Mouse (Mus musculus): Measurements from ENCODE around the gene Phf19. TPM values are rescaled to one million over a fixed set of nuclear protein-coding genes. Genes with fewer than 3 reads are reported as not detected.

Gene Phf19
- total RNA-seq, 4 experiments from 2014 or later = 0.29 to 1.1 (median 0.46) TPM

- DNase-seq (ENCODE audit: low spot score in 2 of 2) = no peak
Observed at GRCm38 (mm10) chr2:34940246-34940645, 26.4 kb upstream of the Phf19 start.

GRCm38 (mm10) chr2:34938269-34939208, 24.7 kb upstream of the Phf19 start:
- peak; percentile 10 to 34 for DNase-seq (ENCODE audit: low spot score in 2 of 2)

GRCm38 (mm10) chr2:34937460-34937859, 23.6 kb upstream of the Phf19 start:
- no peak for DNase-seq (ENCODE audit: low spot score in 2 of 2)

GRCm38 (mm10) chr2:34927320-34927719, 13.5 kb upstream of the Phf19 start:
- DNase-seq (ENCODE audit: low spot score in 2 of 2) = no peak

GRCm38 (mm10) chr2:34922729-34923128, 8.9 kb upstream of the Phf19 start:
- DNase-seq (ENCODE audit: low spot score in 2 of 2) = no peak

- DNase-seq (ENCODE audit: low spot score in 2 of 2) = no peak
Observed at GRCm38 (mm10) chr2:34920144-34920543, 6.3 kb upstream of the Phf19 start.

GRCm38 (mm10) chr2:34915103-34915502, 1.3 kb upstream of the Phf19 start:
- no peak for DNase-seq (ENCODE audit: low spot score in 2 of 2)

- no peak for DNase-seq (ENCODE audit: low spot score in 2 of 2)
Observed at GRCm38 (mm10) chr2:34914823-34915082, 927 bp upstream of the Phf19 start.

GRCm38 (mm10) chr2:34914069-34914822, 420 bp upstream of the Phf19 start:
- no peak for DNase-seq (ENCODE audit: low spot score in 2 of 2)

GRCm38 (mm10) chr2:34912613-34913012, 1.2 kb downstream of the Phf19 start:
- no peak for DNase-seq (ENCODE audit: low spot score in 2 of 2)

GRCm38 (mm10) chr2:34911871-34912270, 2.0 kb downstream of the Phf19 start:
- no peak for DNase-seq (ENCODE audit: low spot score in 2 of 2)

- DNase-seq (ENCODE audit: low spot score in 2 of 2) = no peak
Observed at GRCm38 (mm10) chr2:34909719-34910118, 4.1 kb downstream of the Phf19 start.

- DNase-seq (ENCODE audit: low spot score in 2 of 2) = peak; percentile 50 to 55
Observed at GRCm38 (mm10) chr2:34906861-34907604, 6.8 kb downstream of the Phf19 start.

GRCm38 (mm10) chr2:34906426-34906825, 7.4 kb downstream of the Phf19 start:
- no peak for DNase-seq (ENCODE audit: low spot score in 2 of 2)

- DNase-seq (ENCODE audit: low spot score in 2 of 2) = peak; percentile 99 to 100
Observed at GRCm38 (mm10) chr2:34904849-34905542, 8.8 kb downstream of the Phf19 start.

GRCm38 (mm10) chr2:34903652-34904405, 10.0 kb downstream of the Phf19 start:
- no peak for DNase-seq (ENCODE audit: low spot score in 2 of 2)

- no peak for DNase-seq (ENCODE audit: low spot score in 2 of 2)
Observed at GRCm38 (mm10) chr2:34903191-34903590, 10.6 kb downstream of the Phf19 start.

- no peak for DNase-seq (ENCODE audit: low spot score in 2 of 2)
Observed at GRCm38 (mm10) chr2:34902731-34903130, 11.1 kb downstream of the Phf19 start.

GRCm38 (mm10) chr2:34901726-34902125, 12.1 kb downstream of the Phf19 start:
- DNase-seq (ENCODE audit: low spot score in 2 of 2) = no peak

- DNase-seq (ENCODE audit: low spot score in 2 of 2) = no peak
Observed at GRCm38 (mm10) chr2:34900412-34900811, 13.4 kb downstream of the Phf19 start.

- no peak for DNase-seq (ENCODE audit: low spot score in 2 of 2)
Observed at GRCm38 (mm10) chr2:34899682-34900081, 14.1 kb downstream of the Phf19 start.
